Mouse (Mus musculus) limb, embryonic 14.5 days (tissue): ENCODE data around the gene Zmynd15. TPM values are rescaled to one million over a fixed set of nuclear protein-coding genes. Genes with fewer than 3 reads are reported as not detected.

ENCODE experiments used
- ATAC-seq: fragments of 200-750 bp; cut with Nextera tagmentation; 2 replicates; pipeline ENCODE4 v1.8.0; 2017; ENCODE audit warnings: low read depth, moderate number of reproducible peaks, moderate TSS enrichment; ENCODE audit not compliant: low FRiP score
- DNase-seq: peaks from one replicate; pipeline ENCODE4 v3.0.0-alpha.2; 2015; ENCODE audit warnings: low spot score
- H3K27ac ChIP-seq: fragments of 300-500 bp; sonication (generic); replicated peaks from 2 replicates; pipeline ENCODE4 v1.5.1; 2014; ENCODE audit warnings: low read depth, mild to moderate bottlenecking, low read length, moderate library complexity, mixed read lengths
- H3K27me3 ChIP-seq: fragments of 300-500 bp; sonication (generic); 2 replicates; pipeline ENCODE4 v1.6.1; 2014; ENCODE audit warnings: low read length, mixed read lengths; ENCODE audit not compliant: control insufficient read depth, insufficient read depth
- H3K36me3 ChIP-seq: fragments of 300-500 bp; sonication (generic); 2 replicates; pipeline ENCODE4 v1.6.1; 2014; ENCODE audit warnings: mild to moderate bottlenecking, low read length, moderate library complexity, mixed read lengths; ENCODE audit not compliant: control insufficient read depth, insufficient read depth
- H3K4me1 ChIP-seq: fragments of 300-500 bp; sonication (generic); 2 replicates; pipeline ENCODE4 v1.6.1; 2014; ENCODE audit warnings: antibody characterized with exemption, low read length, mixed read lengths; ENCODE audit not compliant: control insufficient read depth, insufficient read depth
- H3K4me2 ChIP-seq: fragments of 300-500 bp; sonication (generic); replicated peaks from 2 replicates; pipeline ENCODE4 v1.6.1; 2014; ENCODE audit warnings: low read depth, mild to moderate bottlenecking, low read length, moderate library complexity; ENCODE audit not compliant: severe bottlenecking
- H3K4me3 ChIP-seq: fragments of 300-500 bp; sonication (generic); replicated peaks from 2 replicates; pipeline ENCODE4 v1.5.1; 2014; ENCODE audit warnings: low read length
- H3K9ac ChIP-seq: fragments of 300-500 bp; sonication (generic); 2 replicates; pipeline ENCODE4 v1.6.1; 2014; ENCODE audit warnings: mild to moderate bottlenecking, low read depth, low read length, moderate library complexity; ENCODE audit not compliant: severe bottlenecking
- H3K9me3 ChIP-seq: fragments of 300-500 bp; sonication (generic); 2 replicates; pipeline ENCODE4 v1.6.1; 2016; ENCODE audit warnings: low read length; ENCODE audit not compliant: control insufficient read depth
- POLR2A ChIP-seq: fragments of 200-500 bp; IDR thresholded peaks from 2 replicates; pipeline ENCODE4 v1.8.0; 2012; ENCODE audit warnings: inconsistent platforms, mild to moderate bottlenecking, moderate library complexity, borderline replicate concordance; ENCODE audit not compliant: insufficient read depth, insufficient read length; ENCODE audit errors: extremely low read depth
- WGBS: fragments of 180-500 bp; shearing (Covaris S2); extraction: QIAGEN DNeasy Blood & Tissue Kit; methylation state at CpG from one replicate; pipeline ENCODE4 v1.1.7; 2014; 5-methylcytosine and 5-hydroxymethylcytosine counted together
- polyA plus RNA-seq, 2 experiments: library from polyadenylated mRNA; depleted of rRNA in 1 of 2; stranded (reverse) in 1 of 2; unstranded in 1 of 2; fragments of >200 nt; fragmentation: Nextera tagmentation in 1 of 2; extraction: Ambion mirVana in 1 of 2; gene quantifications; 2 replicates each; pipeline versions ENCODE4 v1.2.1 to v1.2.3; 2012 to 2014

Gene Zmynd15
- polyA plus RNA-seq, 2 experiments = 0.92 to 1.1 TPM

DNA sequence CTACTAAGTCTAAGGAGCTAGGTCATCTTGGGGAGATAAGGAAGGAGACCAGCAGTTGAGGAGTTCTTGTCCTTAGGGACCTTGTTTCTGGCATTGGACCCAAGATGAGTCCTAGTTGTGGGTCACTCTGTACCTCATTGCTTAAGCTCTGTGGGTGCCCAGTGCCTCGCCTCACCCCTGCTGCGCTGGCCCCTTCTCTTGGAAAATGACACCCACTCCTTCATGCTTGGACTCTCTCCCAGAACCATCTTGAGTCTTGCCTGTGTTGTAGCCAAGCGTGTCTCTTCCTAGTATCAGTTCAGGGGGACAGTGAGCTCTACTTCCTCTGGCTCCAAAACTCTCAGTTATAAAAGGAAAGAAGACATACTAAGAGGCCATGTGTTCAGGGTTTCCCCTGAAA, 29.9 kb downstream of the Zmynd15 start:
- Histone ChIP-seq H3K4me3 (no peak overlapping the region), H3K27ac (no peak overlapping the region), H3K4me1 (no peaks in the 10 kb centered on the region), H3K4me2 (no peak overlapping the region), H3K9me3 (no peaks in the 10 kb centered on the region), H3K9ac (no peak overlapping the region), H3K27me3 (no peaks in the 10 kb centered on the region), H3K36me3 (no peaks in the 10 kb centered on the region)
- no peak for TF ChIP-seq POLR2A
- no peak for ATAC-seq
- no peak for DNase-seq
- 84% methylated on average over 3 of the region's 3 CpGs for whole genome bisulfite sequencing

DNA sequence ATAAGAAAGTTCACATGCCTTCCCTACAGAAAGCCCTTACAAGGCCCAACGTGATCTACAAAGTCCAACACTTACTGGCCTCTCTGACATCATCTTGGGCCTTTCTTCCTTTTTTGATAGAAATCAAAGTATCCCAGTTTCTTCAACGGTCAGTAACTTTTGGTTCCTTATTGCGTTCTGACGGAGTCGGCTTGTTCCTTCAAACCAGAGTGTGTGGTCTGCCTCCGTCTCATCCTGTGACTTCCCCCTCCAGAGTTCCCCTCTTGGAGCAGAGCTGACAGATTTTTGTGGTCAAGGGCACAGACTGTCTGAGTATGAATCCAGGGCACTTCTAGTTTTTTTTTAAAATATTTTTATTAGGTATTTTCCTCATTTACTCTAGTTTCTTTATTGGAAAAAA, 30.5 kb downstream of the Zmynd15 start:
- Histone ChIP-seq H3K27ac (no peak overlapping the region), H3K4me3 (no peak overlapping the region), H3K9me3 (no peaks in the 10 kb centered on the region), H3K4me1 (no peaks in the 10 kb centered on the region), H3K27me3 (no peaks in the 10 kb centered on the region), H3K36me3 (no peaks in the 10 kb centered on the region), H3K9ac (no peak overlapping the region), H3K4me2 (no peak overlapping the region)
- WGBS = 86% methylated on average over 6 of the region's 6 CpGs
- ATAC-seq (no peak), DNase-seq (no peak)
- no peak for TF ChIP-seq POLR2A

DNA sequence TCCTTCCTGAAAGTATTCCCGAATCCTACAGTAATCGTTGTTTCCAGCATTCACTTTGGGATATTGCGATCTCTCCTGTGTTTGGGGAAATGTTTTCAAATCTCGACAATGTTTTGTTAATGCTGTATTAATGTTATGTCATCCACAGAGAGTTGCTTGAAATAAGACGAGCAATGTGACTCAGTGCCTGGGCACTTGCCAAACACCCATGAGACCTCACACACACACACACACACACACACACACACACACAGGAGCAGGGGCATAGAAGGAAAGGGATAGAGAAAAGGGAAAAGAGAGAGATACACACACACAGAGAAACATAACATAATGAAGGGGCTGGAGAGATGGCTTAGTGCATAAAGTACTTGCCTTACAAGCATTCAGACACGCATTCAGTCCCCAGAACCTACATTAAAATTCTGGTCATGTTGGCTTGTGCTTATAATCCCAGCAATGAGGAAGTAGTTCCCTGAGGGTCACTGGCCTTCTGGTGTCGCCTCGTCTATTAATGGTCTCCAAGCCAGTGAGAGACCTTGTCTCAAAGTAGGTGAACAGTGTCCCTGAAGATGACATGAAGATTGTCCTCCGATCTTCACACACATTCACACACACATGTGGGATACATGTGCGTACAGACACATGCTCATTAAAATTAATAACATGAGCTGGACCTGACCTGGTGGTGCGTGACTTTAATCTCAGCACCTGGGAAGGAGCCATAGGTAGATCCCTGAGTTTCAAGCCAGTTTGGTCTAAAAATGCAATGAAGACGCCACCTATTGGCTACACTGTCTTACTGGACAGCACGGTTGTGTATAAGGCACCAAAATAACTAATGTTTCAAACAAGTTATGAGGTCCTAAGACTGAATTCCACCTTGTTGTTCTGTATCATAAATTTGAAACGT, 40.6 kb downstream of the Zmynd15 start:
- no peak for ATAC-seq
- WGBS = 73% methylated on average over 14 of the region's 14 CpGs
- DNase-seq = no peak

DNA sequence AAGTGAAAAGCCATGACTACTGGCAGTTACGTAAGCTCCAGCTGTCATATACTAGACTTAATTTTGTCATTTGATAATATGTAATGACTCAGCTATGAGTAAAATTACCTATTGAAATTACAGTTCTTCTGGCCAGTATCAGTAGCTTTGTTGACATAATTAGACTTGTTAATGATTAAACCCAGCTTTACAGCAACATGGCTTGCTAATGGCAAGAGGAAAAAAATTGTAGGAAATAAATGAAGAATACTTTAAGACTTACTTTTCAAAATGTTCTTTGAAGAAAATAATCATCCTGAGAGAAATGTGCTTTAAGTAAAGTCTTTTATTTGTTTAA, 41.2 kb downstream of the Zmynd15 start:
- Histone ChIP-seq H3K27ac (no peak overlapping the region), H3K4me3 (no peak overlapping the region), H3K27me3 (no peaks in the 10 kb centered on the region), H3K4me2 (no peak overlapping the region), H3K4me1 (no peaks in the 10 kb centered on the region), H3K9me3 (no peaks in the 10 kb centered on the region), H3K36me3 (no peaks in the 10 kb centered on the region), H3K9ac (no peak overlapping the region)
- ATAC-seq (no peak), DNase-seq (no peak)
- WGBS = 92% methylated on average over 1 of the region's 1 CpGs
- TF ChIP-seq POLR2A = no peak

More for the DNA sequence above, 40.6 kb downstream of the Zmynd15 start:
- Histone ChIP-seq H3K27me3 (no peaks in the 10 kb centered on the region), H3K9me3 (no peaks in the 10 kb centered on the region), H3K9ac (no peak overlapping the region), H3K27ac (no peak overlapping the region), H3K36me3 (no peaks in the 10 kb centered on the region), H3K4me2 (no peak overlapping the region), H3K4me1 (no peaks in the 10 kb centered on the region), H3K4me3 (no peak overlapping the region)
- TF ChIP-seq POLR2A = no peak

DNA sequence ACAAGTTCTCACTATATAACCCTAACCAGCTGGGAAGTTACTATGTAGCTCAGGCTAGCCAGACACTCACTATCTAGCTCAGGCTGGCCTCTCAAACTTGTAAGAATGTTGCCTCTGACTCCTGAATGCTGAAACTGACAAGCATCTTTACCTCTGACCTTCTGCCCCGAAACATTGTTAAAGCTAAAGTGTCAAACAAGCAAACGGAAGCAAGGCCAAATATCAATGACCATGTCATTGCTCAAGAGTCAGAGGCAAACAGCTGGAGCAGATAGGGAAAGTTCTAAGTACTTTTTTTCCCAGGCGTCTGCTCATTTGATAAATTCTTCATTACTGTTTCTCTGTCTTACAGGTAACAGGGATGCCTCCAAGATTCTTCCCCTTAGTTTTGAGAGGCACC, 42.8 kb downstream of the Zmynd15 start:
- Histone ChIP-seq H3K27me3 (no peaks in the 10 kb centered on the region), H3K36me3 (no peaks in the 10 kb centered on the region), H3K27ac (no peak overlapping the region), H3K9ac (no peak overlapping the region), H3K4me1 (no peaks in the 10 kb centered on the region), H3K4me3 (no peak overlapping the region), H3K4me2 (no peak overlapping the region), H3K9me3 (no peaks in the 10 kb centered on the region)
- TF ChIP-seq POLR2A = no peak
- DNase-seq (no peak), ATAC-seq (no peak)
- 72% methylated on average over 3 of the region's 3 CpGs for WGBS
